Mouse (Mus musculus): ENCODE data around the gene Zdhhc16. TPM values are rescaled to one million over a fixed set of nuclear protein-coding genes. Genes with fewer than 3 reads are reported as not detected.
A peak's percentile ranks its signal among the peaks of the same experiment; 100 is the strongest.
"Not testable (repeated sequence)": the region's sequence is repeated elsewhere in the genome, so short reads cannot be mapped to it uniquely, and the experiment has no call there.

The Zdhhc16 gene
- total RNA-seq, 2 experiments from 2014 or later: 22.4 to 25.9 TPM

- no peak for ATAC-seq (ENCODE audit: poor library complexity, severe bottlenecking)
These were observed 20.9 kb upstream of the Zdhhc16 start for GRCm38 (mm10) chr19:41912121-41913080.

- ATAC-seq (ENCODE audit: poor library complexity, severe bottlenecking): peak; percentile 14
These were observed 19.3 kb upstream of the Zdhhc16 start for GRCm38 (mm10) chr19:41913774-41914591.

- ATAC-seq (ENCODE audit: poor library complexity, severe bottlenecking): not testable (repeated sequence)
These were observed 18.7 kb upstream of the Zdhhc16 start for GRCm38 (mm10) chr19:41914592-41914882.

GRCm38 (mm10) chr19:41915294-41915693 is 18.0 kb upstream of the Zdhhc16 start:
- ATAC-seq (ENCODE audit: poor library complexity, severe bottlenecking): no peak

- peak; percentile 84 for ATAC-seq (ENCODE audit: poor library complexity, severe bottlenecking)
These were observed 16.4 kb upstream of the Zdhhc16 start for GRCm38 (mm10) chr19:41916853-41917252.

- ATAC-seq (ENCODE audit: poor library complexity, severe bottlenecking): no peak
These were observed 13.8 kb upstream of the Zdhhc16 start for GRCm38 (mm10) chr19:41919471-41919870.

- ATAC-seq (ENCODE audit: poor library complexity, severe bottlenecking): no peak
These were observed 12.7 kb upstream of the Zdhhc16 start for GRCm38 (mm10) chr19:41920412-41921067.

- peak; percentile 53 for ATAC-seq (ENCODE audit: poor library complexity, severe bottlenecking)
These were observed 594 bp upstream of the Zdhhc16 start for GRCm38 (mm10) chr19:41932686-41933085.

GRCm38 (mm10) chr19:41934124-41934523 is 844 bp downstream of the Zdhhc16 start:
- ATAC-seq (ENCODE audit: poor library complexity, severe bottlenecking): no peak

- no peak for ATAC-seq (ENCODE audit: poor library complexity, severe bottlenecking)
These were observed 2.6 kb downstream of the Zdhhc16 start for GRCm38 (mm10) chr19:41935921-41936320.

- ATAC-seq (ENCODE audit: poor library complexity, severe bottlenecking): no peak
These were observed 5.3 kb downstream of the Zdhhc16 start for GRCm38 (mm10) chr19:41938539-41938938.

- no peak for ATAC-seq (ENCODE audit: poor library complexity, severe bottlenecking)
These were observed 10.6 kb downstream of the Zdhhc16 start for GRCm38 (mm10) chr19:41943841-41944240.

- ATAC-seq (ENCODE audit: poor library complexity, severe bottlenecking): peak; percentile 68
These were observed 19.0 kb downstream of the Zdhhc16 start for GRCm38 (mm10) chr19:41952287-41952686.

- ATAC-seq (ENCODE audit: poor library complexity, severe bottlenecking): no peak
These were observed 20.3 kb downstream of the Zdhhc16 start for GRCm38 (mm10) chr19:41953574-41953973.

- no peak for ATAC-seq (ENCODE audit: poor library complexity, severe bottlenecking)
These were observed 36.3 kb downstream of the Zdhhc16 start for GRCm38 (mm10) chr19:41969618-41970017.

GRCm38 (mm10) chr19:41973891-41974794 is 40.9 kb downstream of the Zdhhc16 start:
- no peak for ATAC-seq (ENCODE audit: poor library complexity, severe bottlenecking)

GRCm38 (mm10) chr19:41980422-41980818 is 47.1 kb downstream of the Zdhhc16 start:
- ATAC-seq (ENCODE audit: poor library complexity, severe bottlenecking): peak; percentile 2; the same call in 1 of the 2 replicates

GRCm38 (mm10) chr19:41980819-41981594 is 47.7 kb downstream of the Zdhhc16 start, which contains the start of gene Mms19:
Mms19 (minus strand) TSS chr19:41981157.
- peak; percentile 80 for ATAC-seq (ENCODE audit: poor library complexity, severe bottlenecking)

- ATAC-seq (ENCODE audit: poor library complexity, severe bottlenecking): no peak
These were observed 48.3 kb downstream of the Zdhhc16 start, which contains the start of gene Ubtd1 for GRCm38 (mm10) chr19:41981595-41981927. Ubtd1 (plus strand) TSS chr19:41981763.

Data from megakaryocyte, adult 5-6 weeks (primary cell).